Mouse (Mus musculus) right cerebral cortex, postnatal 36 days (tissue): ENCODE results near the gene Lrrc28.
A peak's percentile ranks its signal among the peaks of the same experiment; 100 is the strongest.
"Not testable (repeated sequence)": the region's sequence is repeated elsewhere in the genome, so short reads cannot be mapped to it uniquely, and the experiment has no call there.

Experiments
- DNase-seq, 2 experiments: peaks; one replicate each; pipeline ENCODE4 v3.0.0; 2022; ENCODE audit warnings: low spot score in 2 of 2, mixed read lengths in 1 of 2

The Lrrc28 gene

DNA sequence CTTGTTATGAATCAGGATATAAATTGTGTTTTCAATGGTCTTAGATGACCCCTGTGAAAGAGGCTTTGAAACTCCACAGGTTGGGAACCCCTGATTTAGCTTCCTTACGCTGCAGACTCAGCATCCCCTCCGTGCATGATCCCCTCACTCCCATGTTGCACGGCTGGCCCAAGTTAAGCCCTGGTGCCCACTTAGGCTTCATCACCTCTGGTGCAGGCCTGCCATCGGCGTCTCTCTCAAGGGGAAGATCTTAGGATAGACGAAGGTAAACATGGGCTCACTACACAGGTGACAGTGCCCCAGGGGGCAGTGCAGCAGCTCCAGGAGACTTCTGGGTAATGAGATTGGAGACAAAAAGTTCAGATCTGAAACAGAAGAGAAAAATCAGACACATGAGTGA, 115.7 kb downstream of the Lrrc28 start:
- DNase-seq = no peak

DNA sequence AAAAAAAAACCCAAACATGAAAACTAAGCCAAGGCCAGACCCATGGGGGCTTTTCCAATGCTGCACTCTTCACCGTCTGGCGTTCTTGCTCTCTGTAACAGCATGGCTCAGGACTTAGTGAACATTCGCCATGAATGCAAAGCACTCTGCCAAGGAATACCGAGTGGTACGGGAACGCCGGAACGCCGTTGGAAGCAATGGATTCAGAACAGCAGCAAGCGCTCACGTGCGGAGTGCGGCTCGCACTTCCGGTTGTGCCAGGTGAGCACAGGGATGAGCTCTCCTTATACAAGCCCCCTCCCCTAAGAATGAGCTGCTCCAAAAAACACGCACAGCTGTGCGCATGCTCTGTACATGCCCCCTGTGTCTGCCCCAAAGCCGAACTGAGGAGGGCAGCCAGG, 116.2 kb downstream of the Lrrc28 start:
- no peak for DNase-seq

DNA sequence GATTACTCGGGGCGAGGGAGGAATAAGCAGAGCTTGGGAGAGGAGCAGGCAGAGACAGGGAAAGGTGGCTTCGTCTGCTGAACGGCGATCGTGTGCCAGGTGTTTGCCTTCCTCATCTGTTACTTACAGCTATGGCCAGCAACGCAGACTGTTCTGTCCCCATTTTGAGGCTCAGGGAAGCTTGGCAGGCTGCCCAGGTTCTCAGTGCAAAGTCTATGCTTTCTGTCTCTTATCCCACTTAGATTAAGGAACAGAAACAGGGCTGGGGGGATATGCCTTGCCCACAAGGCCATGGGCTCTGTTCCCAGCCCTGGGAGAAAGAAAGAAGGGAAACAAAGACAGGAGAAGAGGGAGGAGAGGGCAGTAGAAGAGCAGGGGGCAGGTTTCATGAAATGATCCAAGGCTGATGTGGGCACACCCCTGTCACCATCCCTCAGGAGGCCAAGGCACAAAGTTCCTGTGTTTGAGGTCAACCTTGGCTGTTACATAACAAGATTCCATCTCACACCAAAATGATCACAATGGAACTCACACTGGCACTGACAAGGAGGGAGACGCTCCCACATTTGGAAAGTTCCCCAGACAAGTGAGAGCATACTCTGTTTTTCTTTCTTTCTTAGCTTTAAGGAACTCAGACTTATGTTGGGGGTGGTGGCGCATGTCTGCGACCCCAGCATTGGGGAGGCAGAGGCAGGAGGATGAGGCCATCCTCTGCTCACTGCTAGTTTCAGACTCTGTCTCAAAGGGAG, 116.8 kb downstream of the Lrrc28 start:
- peak; percentile 62 to 75 for DNase-seq

DNA sequence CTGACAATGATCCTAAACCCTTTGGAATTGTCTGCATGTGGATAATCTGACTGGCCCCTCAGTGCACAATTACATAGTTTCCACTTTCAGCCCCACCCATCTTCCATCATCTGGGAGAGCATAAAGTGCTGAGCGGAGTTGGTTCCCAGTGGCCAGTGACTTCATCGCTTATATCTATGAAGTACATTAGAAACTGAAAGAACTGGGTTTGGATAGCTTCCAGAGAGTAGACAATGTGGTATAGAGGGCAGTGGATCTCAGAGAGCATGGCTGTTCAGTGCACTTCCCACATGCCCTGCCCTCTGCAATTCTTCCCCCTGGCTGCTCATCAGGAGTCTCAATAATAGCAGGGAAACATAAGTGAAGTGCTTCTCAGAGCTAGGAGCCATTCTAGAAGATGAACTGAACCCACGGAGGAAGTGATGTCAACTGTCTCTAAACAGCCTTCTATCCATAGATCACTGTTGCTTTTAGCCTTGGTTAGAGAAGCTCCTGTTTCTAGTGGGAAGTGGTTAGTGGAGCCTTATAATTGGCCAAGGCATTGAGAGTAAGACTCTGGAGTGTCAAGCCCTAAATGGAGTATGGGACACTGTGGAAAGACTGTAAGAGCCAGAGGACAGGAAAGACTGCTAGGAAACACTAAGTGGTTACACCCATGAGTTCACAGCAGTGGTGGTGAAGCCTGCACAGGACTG, 119.0 kb downstream of the Lrrc28 start:
- DNase-seq = no peak

DNA sequence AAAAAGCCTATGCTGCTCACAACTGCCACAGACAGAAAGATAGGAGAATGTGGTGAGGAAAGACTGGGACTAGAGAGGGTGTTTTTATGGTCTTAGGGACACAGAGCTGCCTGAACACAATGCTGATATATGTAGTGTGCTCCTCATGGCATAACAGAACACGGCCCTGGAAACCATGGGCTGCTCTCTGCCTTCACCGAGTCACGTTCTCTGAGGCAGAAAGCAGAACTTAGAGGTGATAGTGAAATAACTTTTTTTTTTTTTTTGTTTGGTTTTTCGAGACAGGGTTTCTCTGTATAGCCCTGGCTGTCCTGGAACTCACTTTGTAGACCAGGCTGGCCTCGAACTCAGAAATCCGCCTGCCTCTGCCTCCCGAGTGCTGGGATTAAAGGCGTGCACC, 121.0 kb downstream of the Lrrc28 start:
- DNase-seq = not testable (repeated sequence)

DNA sequence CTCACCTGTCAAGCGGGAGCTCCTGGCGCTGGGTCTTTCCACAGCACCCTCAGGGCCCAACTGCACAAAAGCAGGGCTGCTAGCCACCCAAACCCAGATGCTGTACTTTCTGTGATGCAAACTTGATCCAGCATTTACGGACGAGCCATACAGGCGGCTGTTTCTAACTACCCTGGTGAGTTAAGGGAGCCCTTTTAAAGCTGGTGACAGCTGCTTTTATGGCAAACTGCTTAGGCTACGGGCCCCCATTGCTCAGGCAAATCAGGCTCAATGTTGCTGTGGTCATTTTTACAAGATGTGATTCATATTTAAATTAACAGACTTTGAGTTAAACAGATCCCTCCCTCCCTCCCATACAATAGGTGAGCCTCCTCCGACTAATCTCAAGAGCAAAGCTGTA, 121.7 kb downstream of the Lrrc28 start:
- no peak for DNase-seq

DNA sequence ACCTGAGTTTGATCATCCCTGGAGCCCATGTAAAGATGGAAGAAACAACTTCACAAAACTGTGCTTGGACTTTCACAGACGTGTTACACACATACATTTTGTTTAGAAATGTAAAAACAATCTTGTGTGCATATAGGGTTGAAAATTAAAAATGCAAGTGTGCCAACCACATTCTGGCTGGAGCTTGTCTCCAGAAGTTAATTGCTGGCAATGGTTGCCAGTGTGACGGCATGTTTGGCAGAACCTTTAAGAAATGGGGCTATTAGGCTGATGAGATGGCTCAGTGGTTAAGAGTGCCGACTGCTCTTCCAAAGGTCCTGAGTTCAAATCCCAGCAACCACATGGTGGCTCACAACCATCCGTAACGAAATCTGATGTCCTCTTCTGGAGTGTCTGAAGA, 123.3 kb downstream of the Lrrc28 start:
- DNase-seq = not testable (repeated sequence)

DNA sequence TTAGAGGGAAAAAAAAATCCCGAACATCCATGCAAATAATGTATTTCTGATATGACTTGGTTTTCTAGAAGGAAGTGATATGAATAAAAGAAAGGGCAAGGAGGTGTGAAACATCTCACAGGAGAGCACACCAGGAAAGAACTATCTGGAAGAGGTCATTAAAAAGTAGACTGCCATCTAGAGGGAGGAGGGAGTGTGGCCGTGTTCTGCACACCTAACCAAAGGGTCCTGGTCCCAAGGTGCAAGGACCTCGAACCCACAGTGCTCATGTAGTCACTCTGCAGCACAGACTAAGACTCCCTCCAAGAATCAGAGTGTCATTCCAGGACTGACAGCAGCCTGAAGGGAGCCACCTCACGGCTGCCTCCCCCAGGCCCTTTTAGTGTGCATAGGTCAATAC, 124.1 kb downstream of the Lrrc28 start:
- DNase-seq = no peak

DNA sequence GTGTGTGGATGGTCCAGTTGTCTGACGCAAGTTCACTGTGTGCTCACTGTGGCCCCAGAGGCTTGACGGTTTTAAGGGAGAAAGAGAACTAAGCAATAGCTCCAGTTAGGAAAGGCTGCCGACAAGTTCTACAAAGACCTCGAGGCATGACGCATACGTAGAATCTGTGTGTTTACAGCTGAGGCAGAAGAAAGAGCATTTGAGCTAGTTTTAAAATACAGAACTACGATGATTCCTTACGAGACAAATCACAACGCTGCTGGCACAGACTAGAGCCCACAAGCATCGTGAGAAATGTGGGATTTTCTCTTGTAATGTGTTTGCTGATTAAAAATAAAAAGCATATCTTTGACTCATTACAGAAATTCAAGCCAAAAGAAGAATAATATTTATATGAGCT, 125.1 kb downstream of the Lrrc28 start:
- DNase-seq = no peak

DNA sequence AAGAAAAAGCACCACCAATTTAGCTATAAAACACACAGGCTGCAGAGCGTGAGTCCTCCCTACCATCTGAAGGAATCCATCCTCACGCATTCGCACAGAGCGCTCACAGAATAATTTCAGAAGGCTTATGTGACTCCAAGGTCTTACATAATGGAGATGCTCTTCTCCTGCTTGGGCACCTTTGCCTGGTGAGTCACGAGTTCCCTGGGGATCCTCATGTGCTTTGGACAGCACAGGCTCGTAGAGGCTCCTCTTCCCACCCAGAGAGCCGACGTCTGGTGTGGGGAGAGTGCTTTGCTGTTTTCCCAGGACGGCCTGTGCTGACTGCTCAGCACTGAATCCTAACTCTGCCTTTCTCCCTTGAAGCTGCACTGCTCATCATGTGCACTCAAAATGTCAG, 129.4 kb downstream of the Lrrc28 start:
- no peak for DNase-seq

DNA sequence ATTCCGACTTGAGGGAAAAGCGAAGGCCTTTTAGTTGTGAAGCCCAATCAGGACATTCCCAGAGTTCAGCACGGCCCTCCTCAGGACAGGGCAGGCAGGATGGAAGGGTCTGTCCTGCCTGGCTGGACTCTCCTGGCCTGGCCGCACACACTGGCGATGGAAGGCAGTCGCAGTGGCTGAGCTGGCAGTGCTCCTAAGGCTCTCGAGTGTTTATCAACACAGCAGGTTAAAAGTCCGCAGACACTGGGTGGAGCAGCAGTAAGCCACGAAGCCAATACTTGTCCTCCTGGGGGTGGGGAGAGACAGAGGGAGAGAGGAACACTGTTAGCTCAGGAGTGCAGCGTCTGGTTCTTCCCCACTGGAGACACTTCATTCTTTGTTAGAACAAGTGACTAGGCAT, 130.2 kb downstream of the Lrrc28 start:
- no peak for DNase-seq

DNA sequence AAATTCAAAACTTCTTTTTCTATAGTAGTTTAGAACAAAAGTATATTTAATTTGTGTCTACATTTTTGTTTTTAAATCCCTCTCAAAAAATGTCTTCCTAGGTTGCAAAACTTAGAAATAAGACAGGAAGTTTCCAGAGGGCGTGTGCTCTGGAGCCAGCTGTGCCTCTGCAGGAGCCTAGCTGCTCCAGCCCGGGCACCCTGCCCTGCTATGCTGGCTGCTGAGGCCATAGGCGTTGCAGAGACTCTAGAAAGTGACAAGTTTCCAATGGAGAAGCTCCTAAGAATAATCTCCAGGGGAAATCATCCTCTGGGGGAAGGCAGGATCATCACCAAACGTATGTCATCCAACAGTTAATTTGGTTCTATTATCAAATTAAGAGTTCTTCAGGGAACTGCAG, 130.7 kb downstream of the Lrrc28 start:
- no peak for DNase-seq

DNA sequence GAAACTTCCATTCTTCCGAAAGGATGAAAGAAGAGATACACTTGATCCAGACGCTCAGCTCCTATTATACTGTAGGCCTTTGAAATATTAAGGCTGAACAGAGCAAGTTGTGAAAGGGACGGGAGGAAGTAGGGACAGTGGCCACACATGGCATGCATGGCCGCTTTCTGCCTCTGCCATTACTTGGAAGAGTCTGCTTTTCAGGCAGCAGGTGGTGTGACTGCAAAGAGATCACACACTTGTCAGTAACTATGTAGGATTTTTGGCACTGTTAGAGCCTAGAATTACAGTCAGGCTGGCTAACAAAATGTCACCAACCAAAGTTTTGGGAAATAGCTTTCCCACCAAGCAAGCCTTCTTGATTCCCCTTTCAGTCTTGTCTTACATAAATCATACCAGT, 131.4 kb downstream of the Lrrc28 start:
- no peak for DNase-seq

DNA sequence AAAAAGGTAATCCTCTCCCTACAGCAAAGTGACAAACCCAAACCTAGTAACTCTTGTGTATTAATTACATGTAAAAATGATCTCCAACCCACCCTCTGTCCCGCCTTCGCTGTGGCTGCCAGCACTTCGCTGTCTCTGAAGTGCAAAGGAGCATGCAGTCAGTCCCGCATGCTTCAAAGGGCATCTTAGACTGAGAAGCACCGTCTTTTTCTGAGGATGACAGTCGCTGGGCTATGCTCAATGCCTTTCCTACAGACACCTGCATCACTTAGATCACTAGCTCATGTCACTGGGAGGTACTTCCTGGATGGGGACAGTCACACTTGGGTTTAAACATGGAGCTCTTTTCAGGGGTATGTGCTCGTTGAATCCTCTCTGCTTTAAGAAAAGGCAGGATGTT, 133.5 kb downstream of the Lrrc28 start:
- no peak for DNase-seq

DNA sequence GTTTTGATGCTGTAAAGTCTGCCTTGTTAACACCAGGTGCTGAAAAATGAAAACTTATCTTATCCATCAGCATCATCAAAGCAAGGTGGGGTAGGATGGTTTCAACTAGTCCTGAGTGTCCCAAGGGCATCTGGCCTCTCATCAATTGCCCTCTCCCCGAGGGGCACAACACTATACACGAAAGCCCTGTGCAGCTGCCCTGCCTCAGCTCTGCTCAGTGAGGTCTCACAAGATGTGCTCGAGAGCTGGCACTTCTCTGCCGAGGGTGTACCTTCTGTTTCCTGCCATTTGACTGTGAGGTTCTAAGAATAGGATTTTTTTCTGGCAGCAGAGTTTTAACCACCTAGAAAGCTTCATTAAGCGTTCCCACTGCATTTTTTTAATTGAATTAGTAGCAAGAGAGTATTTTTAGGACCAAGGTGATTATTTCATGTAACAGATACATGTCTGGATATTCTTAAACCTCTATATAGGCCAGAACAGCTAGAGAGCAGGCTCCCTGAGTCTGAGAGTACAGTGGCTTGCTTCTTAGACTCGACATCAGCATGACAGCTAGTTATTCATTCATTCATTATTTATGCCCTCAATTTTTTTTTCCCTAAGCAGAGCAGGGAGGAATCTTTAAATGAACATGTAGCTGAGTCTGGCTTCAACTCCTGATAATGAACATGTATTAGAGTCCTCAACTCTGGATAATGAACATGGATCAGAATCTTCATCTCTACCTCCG, 141.6 kb downstream of the Lrrc28 start:
- no peak for DNase-seq

DNA sequence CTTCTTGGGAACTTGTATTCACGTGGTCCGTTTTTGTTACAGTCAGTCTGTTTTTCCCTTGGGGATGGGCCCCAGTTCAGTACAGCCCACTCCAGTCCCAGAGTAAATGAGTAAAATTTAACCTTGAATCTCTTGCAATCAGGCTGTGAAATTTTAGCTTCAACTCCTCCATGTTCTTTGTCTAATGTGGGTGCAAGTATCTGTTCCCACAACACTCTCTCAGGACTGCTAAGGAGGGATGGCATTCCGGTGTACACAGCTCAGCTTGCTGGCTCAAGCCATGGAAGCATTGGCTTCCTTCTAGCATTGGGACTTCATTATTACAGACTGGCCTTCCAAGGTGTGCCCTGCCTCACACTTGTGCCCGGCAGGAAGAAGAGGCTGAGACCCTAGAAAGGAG, 142.4 kb downstream of the Lrrc28 start:
- DNase-seq = no peak

DNA sequence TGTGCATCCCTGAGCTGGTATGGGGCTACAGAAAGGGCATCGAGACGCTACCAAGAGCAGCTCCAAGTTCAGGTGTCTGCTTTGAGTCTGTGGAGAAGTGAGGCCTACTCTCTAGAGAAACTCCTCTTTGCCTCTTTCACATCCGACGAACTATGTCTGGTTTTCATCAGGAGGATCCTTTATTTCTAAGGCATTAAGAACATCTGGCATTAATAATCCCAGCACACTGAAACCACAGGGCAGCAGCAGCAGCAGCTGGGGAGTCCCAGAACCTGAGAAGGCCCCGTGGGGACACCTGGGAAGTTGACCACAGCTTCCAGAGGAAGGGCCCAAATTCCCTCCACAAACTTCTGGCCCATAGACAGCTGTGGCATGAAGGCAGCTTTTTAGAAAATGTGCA, 144.2 kb downstream of the Lrrc28 start:
- DNase-seq = no peak

DNA sequence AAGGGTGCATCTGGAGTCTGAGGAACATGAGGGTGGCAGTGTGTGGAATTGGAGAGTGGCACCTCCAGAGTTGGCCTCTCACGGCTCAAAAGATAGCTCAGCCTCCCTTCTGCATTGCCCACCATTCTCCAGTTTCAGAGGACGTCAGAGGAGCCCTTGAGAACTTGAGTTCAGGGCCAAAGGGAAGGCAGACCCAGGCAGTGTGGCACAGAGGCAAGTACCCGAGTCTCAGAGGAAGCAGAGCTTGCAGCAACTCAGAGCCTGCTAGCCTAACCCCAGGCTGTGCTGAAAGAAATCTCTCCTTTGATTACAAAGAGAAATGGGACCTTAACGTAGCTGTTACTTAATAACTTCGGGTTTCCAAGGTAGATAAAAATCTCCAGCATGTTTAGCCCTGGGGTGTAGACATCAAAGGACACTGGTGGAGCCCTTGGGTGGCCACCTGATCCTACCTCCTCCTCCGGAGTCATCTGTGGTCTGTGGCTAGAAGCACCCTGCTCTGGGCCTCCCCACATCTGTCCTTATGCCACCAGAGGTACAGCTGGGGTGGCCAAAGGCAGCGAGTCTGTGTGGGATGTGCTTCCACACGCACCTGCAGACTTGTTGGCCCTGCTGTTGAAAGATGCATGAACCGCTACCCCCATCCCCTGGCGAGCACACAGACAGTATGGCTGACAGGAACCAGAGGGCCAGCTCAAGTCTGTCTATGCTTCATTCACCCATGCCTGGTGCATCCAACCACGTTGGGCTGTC, 144.8 kb downstream of the Lrrc28 start:
- DNase-seq = no peak

DNA sequence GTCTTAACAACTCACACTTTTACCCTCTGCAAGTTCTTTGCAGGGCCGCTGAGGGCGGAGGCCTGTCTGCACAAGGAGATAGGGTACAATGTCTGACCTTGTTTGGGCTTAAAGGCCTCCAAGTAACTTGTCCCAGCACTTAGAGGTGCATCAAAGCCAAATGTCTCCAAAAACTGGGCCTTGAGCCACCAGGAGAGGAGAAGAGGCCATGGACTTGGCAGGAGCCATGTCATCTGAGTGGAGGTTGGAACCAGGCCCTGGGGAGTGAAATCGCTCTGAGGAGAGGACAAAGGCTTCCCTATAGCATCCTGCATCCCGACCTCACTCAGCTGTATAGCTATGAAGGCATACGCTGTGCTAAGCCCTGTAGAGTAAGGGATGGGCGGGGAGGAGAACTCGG, 145.6 kb downstream of the Lrrc28 start:
- DNase-seq = no peak

DNA sequence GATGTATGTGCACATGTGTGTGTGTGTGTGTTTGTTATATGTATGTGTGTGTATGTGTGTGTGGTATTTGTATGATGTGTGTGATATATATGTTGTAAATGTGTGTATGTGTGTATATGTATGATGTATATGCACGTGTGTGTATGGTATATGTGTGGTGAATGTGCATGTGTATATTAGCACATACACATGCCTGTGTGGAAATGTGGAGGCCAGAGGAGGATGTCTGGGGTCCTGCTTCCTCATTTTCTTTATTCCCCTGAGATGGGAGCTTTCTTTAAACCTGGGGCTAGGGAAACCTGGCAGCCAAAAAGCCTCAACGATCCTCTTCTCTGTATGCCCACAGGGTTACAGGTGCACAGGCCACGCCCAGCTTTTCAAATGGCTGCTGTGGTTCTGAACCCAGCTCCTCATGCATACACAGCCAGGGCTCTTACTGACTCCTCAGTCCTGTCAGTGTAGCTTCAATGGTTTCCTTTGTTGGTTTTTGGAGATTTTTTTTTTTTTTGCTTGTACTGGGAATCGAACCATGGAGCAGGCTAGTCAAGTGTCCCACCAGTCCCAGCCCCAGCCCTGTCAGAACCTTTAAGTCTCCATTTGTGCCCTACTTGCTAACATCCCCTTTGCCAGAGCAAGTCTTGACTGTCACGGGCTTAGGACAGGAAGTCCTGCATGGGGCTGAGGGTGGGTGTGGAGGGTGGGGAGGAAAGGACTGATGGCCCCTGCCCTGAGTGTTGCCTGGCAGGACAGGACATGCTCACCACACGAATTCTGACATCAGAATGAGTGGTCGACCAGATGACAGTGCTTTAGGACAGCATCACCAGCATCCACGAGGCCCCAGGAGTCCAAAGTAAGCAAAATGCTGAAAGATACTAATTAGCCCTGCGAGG, 151.0 kb downstream of the Lrrc28 start:
- DNase-seq = no peak

DNA sequence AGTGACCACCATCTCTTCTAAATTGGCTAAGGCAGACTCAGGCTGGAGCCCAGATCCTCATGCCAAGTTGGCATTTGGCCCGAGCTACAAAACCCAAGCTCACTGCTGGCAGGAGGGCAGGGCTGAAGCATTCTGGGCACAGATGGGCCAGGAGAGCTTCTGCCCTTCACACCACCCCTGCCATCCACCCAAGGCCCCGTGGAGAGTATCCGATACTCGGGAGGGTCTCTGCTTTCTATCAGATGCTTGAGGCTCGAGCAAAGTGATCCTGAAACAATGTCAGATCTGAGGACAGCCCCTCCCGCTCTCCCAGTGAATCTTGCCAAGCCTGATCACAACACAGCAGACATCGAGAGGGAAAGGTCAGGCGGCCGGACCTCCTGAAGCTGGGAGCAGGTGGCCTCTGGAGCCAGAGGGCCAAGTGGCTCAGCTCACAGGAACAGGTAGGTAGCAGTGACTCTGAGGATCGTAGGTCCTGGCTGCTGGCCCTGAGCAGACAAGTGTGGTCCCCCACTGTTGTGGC, 157.1 kb downstream of the Lrrc28 start:
- DNase-seq = peak in 1 of 2 experiments; percentile 19
